Mouse (Mus musculus) brain, embryonic 14.5 days (tissue): ENCODE measurements at regions not wholly inside any gene's neighbourhood (a gene's known extent, or its start where the extent isn't known, plus 50 kb on each side); places are given as distances from the start of the nearest gene placed in this dataset.

Experiments used
- CTCF ChIP-seq: fragments of 200-500 bp; IDR thresholded peaks from 2 replicates; pipeline ENCODE4 v1.5.1; 2012; ENCODE audit warnings: inconsistent platforms, mild to moderate bottlenecking, moderate library complexity, borderline replicate concordance; ENCODE audit not compliant: insufficient read depth, insufficient read length; ENCODE audit errors: extremely low read depth
- POLR2A ChIP-seq: fragments of 200-500 bp; IDR thresholded peaks from 2 replicates; pipeline ENCODE4 v1.6.1; 2012; ENCODE audit warnings: mild to moderate bottlenecking, inconsistent platforms, borderline replicate concordance; ENCODE audit not compliant: poor library complexity, insufficient read depth, insufficient read length, severe bottlenecking; ENCODE audit errors: extremely low read depth

DNA sequence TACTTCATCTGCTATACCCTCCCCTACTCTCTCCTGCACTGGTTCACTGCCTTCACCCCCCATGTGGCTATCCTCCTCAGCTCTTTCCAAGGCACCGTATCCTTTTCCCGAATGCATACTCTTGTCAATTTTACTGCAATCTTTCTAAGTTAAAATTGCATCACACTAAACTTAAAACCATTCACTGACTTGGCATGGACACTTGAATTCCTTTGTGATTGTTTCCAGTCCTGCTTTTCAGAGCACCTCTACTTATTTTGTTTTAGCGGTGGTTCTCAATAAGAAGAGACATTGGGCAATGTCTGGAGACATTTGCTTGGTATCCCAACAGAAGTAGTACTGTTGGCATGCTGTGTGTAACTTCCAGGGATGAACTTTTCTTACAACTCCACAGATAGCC, 192.6 kb upstream of the Ghr start:
- TF ChIP-seq CTCF (no peak), POLR2A (no peak)
